Mouse (Mus musculus) megakaryocyte, embryonic 14.5 days (primary cell): Measurements from ENCODE around the gene Zfp28.

Source experiments
- FLI1 ChIP-seq: IDR thresholded peaks from 2 replicates; pipeline ENCODE4 v1.6.1; 2012; ENCODE audit warnings: low read length, inconsistent platforms, mixed read lengths
- GATA1 ChIP-seq: IDR thresholded peaks from 3 replicates; pipeline ENCODE4 v1.6.1; 2012; ENCODE audit warnings: mixed read lengths, low read length, inconsistent platforms, borderline replicate concordance

DNA sequence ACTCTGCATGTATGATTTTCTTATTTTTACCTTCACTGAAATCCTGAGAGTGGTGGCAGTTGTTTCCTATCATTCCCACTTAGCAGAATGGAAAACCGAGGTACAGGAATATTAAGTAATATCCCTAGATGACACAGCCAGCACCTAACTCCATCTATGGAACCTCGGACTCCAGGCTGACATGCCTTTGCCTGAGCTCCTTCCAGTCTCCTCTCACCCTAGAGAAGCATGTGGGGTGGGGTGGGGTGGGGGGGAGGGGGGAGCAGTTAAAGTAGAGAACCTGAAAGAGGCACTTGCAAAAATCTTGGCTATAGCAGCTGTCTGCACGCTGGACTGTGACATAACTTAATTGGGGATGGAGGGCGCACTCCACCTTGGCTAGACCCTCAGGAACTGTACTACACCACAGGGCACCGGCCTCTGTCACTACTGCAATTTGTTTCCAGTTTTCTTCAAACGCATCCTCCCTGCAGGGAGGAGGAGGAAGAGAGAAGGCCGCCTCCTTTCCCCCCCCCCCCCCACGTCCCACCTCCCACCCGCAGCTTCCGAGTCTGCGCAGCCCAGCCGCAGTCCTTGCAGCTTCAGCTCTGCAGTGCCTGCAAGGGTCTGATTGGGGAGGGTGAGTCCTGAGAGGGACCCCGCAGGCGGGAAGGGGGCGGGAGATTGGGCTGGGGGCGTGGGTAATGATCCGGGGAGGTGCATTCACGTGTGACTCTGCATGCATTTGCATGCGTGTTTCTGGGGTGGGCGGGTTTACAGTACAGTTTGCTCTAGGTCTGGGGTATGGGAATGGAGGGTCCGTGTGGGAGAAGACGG lies 31.7 kb downstream of the Zfp28 start:
- TF ChIP-seq GATA1 (no peak), FLI1 (no peak)
